Mouse (Mus musculus): ENCODE measurements around the gene Esp1. TPM values are rescaled to one million over a fixed set of nuclear protein-coding genes. Genes with fewer than 3 reads are reported as not detected.
"Not testable (repeated sequence)": the region's sequence is repeated elsewhere in the genome, so short reads cannot be mapped to it uniquely, and the experiment has no call there.

The Esp1 gene
- polyA plus RNA-seq (2015; fragmentation: Nextera tagmentation; extraction: Ambion mirVana): not detected in 2 replicates

DNA sequence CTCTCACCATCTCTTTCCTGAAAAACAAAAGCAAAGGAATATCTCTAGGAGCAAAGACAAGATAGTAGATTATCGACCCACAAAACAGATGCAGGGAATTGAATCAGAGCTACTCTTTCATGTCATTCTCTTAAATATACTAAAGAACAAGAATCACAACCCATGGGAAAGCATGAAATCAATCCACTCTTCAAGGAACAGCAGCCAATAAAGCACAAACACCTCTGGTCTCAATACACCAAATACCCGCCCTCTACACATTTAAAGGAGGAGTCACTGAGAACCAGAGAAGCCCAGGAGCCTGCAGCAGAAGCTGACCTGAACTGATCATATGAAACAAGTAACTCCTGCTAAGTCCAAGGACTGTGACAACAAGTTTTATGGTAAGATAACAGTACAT lies at the start of gene Esp1:
Esp1 (plus strand) TSS at position 301 of the 400 bp plus-strand sequence.
- Histone ChIP-seq H3K27me3 (ENCODE audit: control insufficient read depth, insufficient read depth, low read length) (no peaks in the 10 kb centered on the region), H3K4me1 (replicated peaks; ENCODE audit: control insufficient read depth, insufficient read depth) (no peaks in the 10 kb centered on the region), H3K27ac (replicated peaks) (no peak within 1 kb of the TSS), H3K9ac (ENCODE audit: low read length) (no peak within 1 kb of the TSS), H3K9me3 (ENCODE audit: control insufficient read depth, low read length) (no peaks in the 10 kb centered on the region), H3K4me2 (replicated peaks; ENCODE audit: low read depth) (no peak within 1 kb of the TSS), H3K4me3 (ENCODE audit: low read depth, low read length) (no peak within 1 kb of the TSS), H3K36me3 (ENCODE audit: control insufficient read depth, insufficient read depth, low read length) (no peaks in the 10 kb centered on the region)
- ATAC-seq (ENCODE audit: low FRiP score, low TSS enrichment): no peak
- no peak for TF ChIP-seq CTCF (IDR thresholded peaks at IDR 0.05; ENCODE audit: low read depth)
- no peak for TF ChIP-seq EP300 (optimal IDR thresholded peaks at IDR 0.05)
- 85% methylated on average over 2 of the region's 2 CpGs for WGBS
- no peak for DNase-seq (ENCODE audit: low spot score)

DNA sequence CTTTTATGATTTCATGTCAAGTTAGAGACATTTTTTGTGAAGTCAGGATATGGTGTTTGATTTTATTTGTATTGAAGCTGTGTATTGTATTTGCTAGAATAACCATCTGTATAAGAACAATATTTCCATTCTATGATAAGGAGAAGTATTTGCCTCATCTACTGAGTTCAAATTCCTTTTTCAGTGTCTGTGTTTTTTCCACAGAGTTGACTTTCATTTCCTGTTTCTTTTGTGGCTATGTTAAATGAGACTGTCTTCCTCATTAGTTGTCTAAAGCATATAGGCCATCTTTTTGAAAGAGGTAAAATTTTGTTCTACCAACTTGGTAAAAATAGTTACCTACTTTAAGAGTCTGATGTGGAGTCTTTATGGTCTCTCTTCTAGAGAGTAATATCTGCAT lies 10.6 kb upstream of the Esp1 start:
- Histone ChIP-seq H3K4me1 (replicated peaks; ENCODE audit: control insufficient read depth, insufficient read depth) (no peaks in the 10 kb centered on the region), H3K27me3 (ENCODE audit: control insufficient read depth, insufficient read depth, low read length) (no peaks in the 10 kb centered on the region), H3K36me3 (ENCODE audit: control insufficient read depth, insufficient read depth, low read length) (no peaks in the 10 kb centered on the region), H3K9me3 (ENCODE audit: control insufficient read depth, low read length) (no peaks in the 10 kb centered on the region), H3K27ac (replicated peaks) (no peak overlapping the region), H3K4me2 (replicated peaks; ENCODE audit: low read depth) (no peak overlapping the region), H3K9ac (ENCODE audit: low read length) (no peak overlapping the region), H3K4me3 (ENCODE audit: low read depth, low read length) (no peak overlapping the region)
- ATAC-seq (ENCODE audit: low FRiP score, low TSS enrichment) (no peak), DNase-seq (ENCODE audit: low spot score) (no peak)
- TF ChIP-seq CTCF (IDR thresholded peaks at IDR 0.05; ENCODE audit: low read depth) (no peak), EP300 (optimal IDR thresholded peaks at IDR 0.05) (no peak)

DNA sequence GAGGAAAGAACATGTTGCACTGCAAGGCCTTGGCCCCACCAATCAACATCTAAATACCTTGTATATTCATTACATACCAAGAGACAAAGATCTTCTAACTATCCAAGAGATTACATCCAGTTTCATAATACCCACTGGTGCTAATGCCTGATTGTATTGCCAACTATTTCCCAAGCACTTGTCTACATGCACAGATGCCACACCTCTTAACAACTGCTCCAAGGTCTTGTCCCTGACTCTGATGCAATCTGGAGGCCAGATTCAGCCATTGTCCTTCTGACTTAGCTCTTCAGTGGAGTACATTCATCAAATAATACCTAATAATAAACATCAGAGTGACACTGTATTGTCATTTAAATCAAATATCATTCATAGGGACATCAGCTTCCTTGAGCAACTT lies 9.9 kb upstream of the Esp1 start:
- H3K9ac ChIP-seq (ENCODE audit: low read length); H3K4me1 ChIP-seq (replicated peaks; ENCODE audit: control insufficient read depth, insufficient read depth); H3K27ac ChIP-seq (replicated peaks); H3K36me3 ChIP-seq (ENCODE audit: control insufficient read depth, insufficient read depth, low read length); H3K4me2 ChIP-seq (replicated peaks; ENCODE audit: low read depth); H3K4me3 ChIP-seq (ENCODE audit: low read depth, low read length); H3K27me3 ChIP-seq (ENCODE audit: control insufficient read depth, insufficient read depth, low read length); ATAC-seq (ENCODE audit: low FRiP score, low TSS enrichment); DNase-seq (ENCODE audit: low spot score); H3K9me3 ChIP-seq (ENCODE audit: control insufficient read depth, low read length): not testable (repeated sequence)

DNA sequence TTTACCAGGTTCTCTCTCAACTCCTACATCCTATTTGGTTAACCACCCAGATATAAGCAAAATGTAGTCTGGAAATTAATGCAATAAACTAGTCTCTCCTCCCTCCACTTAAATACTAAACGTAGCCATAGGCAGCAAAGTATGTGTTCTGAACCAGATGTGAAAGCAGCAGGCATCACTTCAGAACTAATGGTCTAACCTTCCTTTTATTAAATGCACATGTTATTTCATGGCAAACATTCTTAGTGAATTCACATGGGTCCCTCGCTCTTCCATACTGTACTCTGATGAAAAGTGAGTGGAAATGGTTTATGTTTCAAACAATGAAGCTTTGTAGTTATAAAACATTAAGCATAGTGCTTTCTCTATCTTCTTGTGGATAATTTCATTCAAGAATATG lies 4.4 kb downstream of the Esp1 start:
- TF ChIP-seq CTCF (IDR thresholded peaks at IDR 0.05; ENCODE audit: low read depth) (no peak), EP300 (optimal IDR thresholded peaks at IDR 0.05) (no peak)
- Histone ChIP-seq H3K27me3 (ENCODE audit: control insufficient read depth, insufficient read depth, low read length) (no peaks in the 10 kb centered on the region), H3K9ac (ENCODE audit: low read length) (no peak overlapping the region), H3K4me1 (replicated peaks; ENCODE audit: control insufficient read depth, insufficient read depth) (no peaks in the 10 kb centered on the region), H3K9me3 (ENCODE audit: control insufficient read depth, low read length) (no peaks in the 10 kb centered on the region), H3K36me3 (ENCODE audit: control insufficient read depth, insufficient read depth, low read length) (no peaks in the 10 kb centered on the region), H3K27ac (replicated peaks) (no peak overlapping the region), H3K4me2 (replicated peaks; ENCODE audit: low read depth) (no peak overlapping the region), H3K4me3 (ENCODE audit: low read depth, low read length) (no peak overlapping the region)
- no peak for ATAC-seq (ENCODE audit: low FRiP score, low TSS enrichment)
- DNase-seq (ENCODE audit: low spot score): no peak
- WGBS: 76% methylated on average over 2 of the region's 2 CpGs

DNA sequence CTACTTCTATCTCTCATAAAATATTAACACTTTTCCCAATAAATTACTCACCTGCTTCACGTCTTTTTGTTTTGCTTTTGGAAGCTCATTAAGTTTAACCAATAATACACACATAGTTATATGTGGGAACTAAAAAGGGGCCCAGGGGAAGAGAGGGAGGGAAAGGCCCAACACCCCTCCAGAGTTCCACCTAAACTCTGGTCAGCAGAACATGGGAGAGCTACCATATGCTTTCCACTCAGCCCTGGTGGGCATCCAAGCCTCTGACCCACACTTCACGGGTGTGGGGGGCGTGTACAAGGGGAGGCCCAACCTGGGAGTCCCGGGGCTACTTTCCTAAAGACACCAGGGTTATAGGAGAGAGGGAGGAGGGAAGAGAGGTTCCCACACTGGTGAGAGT lies 4.8 kb downstream of the Esp1 start:
- Histone ChIP-seq H3K36me3 (ENCODE audit: control insufficient read depth, insufficient read depth, low read length) (no peaks in the 10 kb centered on the region), H3K9ac (ENCODE audit: low read length) (no peak overlapping the region), H3K4me2 (replicated peaks; ENCODE audit: low read depth) (no peak overlapping the region), H3K27ac (replicated peaks) (no peak overlapping the region), H3K27me3 (ENCODE audit: control insufficient read depth, insufficient read depth, low read length) (no peaks in the 10 kb centered on the region), H3K4me3 (ENCODE audit: low read depth, low read length) (no peak overlapping the region), H3K4me1 (replicated peaks; ENCODE audit: control insufficient read depth, insufficient read depth) (no peaks in the 10 kb centered on the region), H3K9me3 (ENCODE audit: control insufficient read depth, low read length) (no peaks in the 10 kb centered on the region)
- 55% methylated on average over 4 of the region's 4 CpGs for WGBS
- TF ChIP-seq EP300 (optimal IDR thresholded peaks at IDR 0.05) (no peak), CTCF (IDR thresholded peaks at IDR 0.05; ENCODE audit: low read depth) (no peak)
- ATAC-seq (ENCODE audit: low FRiP score, low TSS enrichment) (no peak), DNase-seq (ENCODE audit: low spot score) (no peak)

DNA sequence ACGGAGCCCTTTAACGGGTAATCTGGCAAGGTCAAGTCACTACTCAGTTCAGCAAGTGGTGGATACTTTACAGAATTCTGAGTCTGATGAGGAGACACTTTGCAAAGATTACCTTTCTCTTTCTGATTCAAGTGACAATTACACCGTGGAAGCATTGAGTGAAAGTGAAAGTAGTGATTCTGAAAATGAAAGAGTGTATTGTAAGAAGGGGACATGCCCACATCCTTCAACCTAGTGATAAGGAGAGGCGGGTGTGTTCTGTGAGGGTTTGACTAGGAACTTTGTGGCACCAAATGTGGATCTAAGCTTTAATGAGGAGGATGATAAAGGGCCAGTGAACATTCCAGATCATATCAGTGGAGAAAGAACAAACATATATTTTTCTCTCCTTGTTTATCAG lies 36.7 kb downstream of the Esp1 start:
- no peaks in the 10 kb centered on the region for H3K27me3 ChIP-seq (ENCODE audit: control insufficient read depth, insufficient read depth, low read length)
- no peak overlapping the region for H3K27ac ChIP-seq (replicated peaks)
- ATAC-seq (ENCODE audit: low FRiP score, low TSS enrichment) (no peak), DNase-seq (ENCODE audit: low spot score) (no peak)
- no peak for TF ChIP-seq CTCF (IDR thresholded peaks at IDR 0.05; ENCODE audit: low read depth)
- TF ChIP-seq EP300 (optimal IDR thresholded peaks at IDR 0.05): no peak
- 71% methylated on average over 4 of the region's 4 CpGs for WGBS
- no peaks in the 10 kb centered on the region for H3K9me3 ChIP-seq (ENCODE audit: control insufficient read depth, low read length)
- no peak overlapping the region for H3K4me3 ChIP-seq (ENCODE audit: low read depth, low read length)
- H3K4me1 ChIP-seq (replicated peaks; ENCODE audit: control insufficient read depth, insufficient read depth): no peaks in the 10 kb centered on the region
- no peak overlapping the region for H3K9ac ChIP-seq (ENCODE audit: low read length)
- no peak overlapping the region for H3K4me2 ChIP-seq (replicated peaks; ENCODE audit: low read depth)
- no peaks in the 10 kb centered on the region for H3K36me3 ChIP-seq (ENCODE audit: control insufficient read depth, insufficient read depth, low read length)
